Mouse (Mus musculus) limb, embryonic 14.5 days (tissue): ENCODE measurements at regions not wholly inside any gene's neighbourhood (a gene's known extent, or its start where the extent isn't known, plus 50 kb on each side); places are given as distances from the start of the nearest gene placed in this dataset.

Experiments
- ATAC-seq: fragments of 200-750 bp; cut with Nextera tagmentation; 2 replicates; pipeline ENCODE4 v1.8.0; 2017; ENCODE audit warnings: low read depth, moderate number of reproducible peaks, moderate TSS enrichment; ENCODE audit not compliant: low FRiP score
- DNase-seq: peaks from one replicate; pipeline ENCODE4 v3.0.0-alpha.2; 2015; ENCODE audit warnings: low spot score
- H3K27ac ChIP-seq: fragments of 300-500 bp; sonication (generic); replicated peaks from 2 replicates; pipeline ENCODE4 v1.5.1; 2014; ENCODE audit warnings: low read depth, mild to moderate bottlenecking, low read length, moderate library complexity, mixed read lengths
- H3K27me3 ChIP-seq: fragments of 300-500 bp; sonication (generic); 2 replicates; pipeline ENCODE4 v1.6.1; 2014; ENCODE audit warnings: low read length, mixed read lengths; ENCODE audit not compliant: control insufficient read depth, insufficient read depth
- H3K36me3 ChIP-seq: fragments of 300-500 bp; sonication (generic); 2 replicates; pipeline ENCODE4 v1.6.1; 2014; ENCODE audit warnings: mild to moderate bottlenecking, low read length, moderate library complexity, mixed read lengths; ENCODE audit not compliant: control insufficient read depth, insufficient read depth
- H3K4me1 ChIP-seq: fragments of 300-500 bp; sonication (generic); 2 replicates; pipeline ENCODE4 v1.6.1; 2014; ENCODE audit warnings: antibody characterized with exemption, low read length, mixed read lengths; ENCODE audit not compliant: control insufficient read depth, insufficient read depth
- H3K4me2 ChIP-seq: fragments of 300-500 bp; sonication (generic); replicated peaks from 2 replicates; pipeline ENCODE4 v1.6.1; 2014; ENCODE audit warnings: low read depth, mild to moderate bottlenecking, low read length, moderate library complexity; ENCODE audit not compliant: severe bottlenecking
- H3K4me3 ChIP-seq: fragments of 300-500 bp; sonication (generic); replicated peaks from 2 replicates; pipeline ENCODE4 v1.5.1; 2014; ENCODE audit warnings: low read length
- H3K9ac ChIP-seq: fragments of 300-500 bp; sonication (generic); 2 replicates; pipeline ENCODE4 v1.6.1; 2014; ENCODE audit warnings: mild to moderate bottlenecking, low read depth, low read length, moderate library complexity; ENCODE audit not compliant: severe bottlenecking
- H3K9me3 ChIP-seq: fragments of 300-500 bp; sonication (generic); 2 replicates; pipeline ENCODE4 v1.6.1; 2016; ENCODE audit warnings: low read length; ENCODE audit not compliant: control insufficient read depth
- POLR2A ChIP-seq: fragments of 200-500 bp; IDR thresholded peaks from 2 replicates; pipeline ENCODE4 v1.8.0; 2012; ENCODE audit warnings: inconsistent platforms, mild to moderate bottlenecking, moderate library complexity, borderline replicate concordance; ENCODE audit not compliant: insufficient read depth, insufficient read length; ENCODE audit errors: extremely low read depth
- WGBS: fragments of 180-500 bp; shearing (Covaris S2); extraction: QIAGEN DNeasy Blood & Tissue Kit; methylation state at CpG from one replicate; pipeline ENCODE4 v1.1.7; 2014; 5-methylcytosine and 5-hydroxymethylcytosine counted together

- no peaks in the 10 kb centered on the region for H3K4me1 ChIP-seq
- no peak for ATAC-seq
- H3K27ac ChIP-seq = no peak overlapping the region
- no peak overlapping the region for H3K4me2 ChIP-seq
- no peak overlapping the region for H3K4me3 ChIP-seq
- H3K9me3 ChIP-seq = no peaks in the 10 kb centered on the region
- no peak for DNase-seq
- no peak for TF ChIP-seq POLR2A
- no peak overlapping the region for H3K9ac ChIP-seq
- no peaks in the 10 kb centered on the region for H3K36me3 ChIP-seq
- WGBS = 64% methylated on average over 5 of the region's 5 CpGs
- H3K27me3 ChIP-seq = no peaks in the 10 kb centered on the region
These were observed 299.4 kb upstream of the Gadl1 start for GRCm38 (mm10) chr9:115609904-115610303.

- Histone ChIP-seq H3K4me1 (no peaks in the 10 kb centered on the region), H3K9me3 (no peaks in the 10 kb centered on the region), H3K4me2 (no peak overlapping the region), H3K4me3 (no peak overlapping the region), H3K27ac (no peak overlapping the region), H3K36me3 (no peaks in the 10 kb centered on the region), H3K27me3 (no peaks in the 10 kb centered on the region), H3K9ac (no peak overlapping the region)
- ATAC-seq (no peak), DNase-seq (no peak)
- no peak for TF ChIP-seq POLR2A
- 84% methylated on average over 5 of the region's 5 CpGs for WGBS
These were observed 297.5 kb upstream of the Gadl1 start for GRCm38 (mm10) chr9:115611713-115612112.

- Histone ChIP-seq H3K4me2 (no peak overlapping the region), H3K27ac (no peak overlapping the region), H3K9me3 (no peaks in the 10 kb centered on the region), H3K4me3 (no peak overlapping the region), H3K9ac (no peak overlapping the region), H3K4me1 (no peaks in the 10 kb centered on the region), H3K27me3 (no peaks in the 10 kb centered on the region), H3K36me3 (no peaks in the 10 kb centered on the region)
- no peak for TF ChIP-seq POLR2A
- DNase-seq (no peak), ATAC-seq (no peak)
- 44% methylated on average over 6 of the region's 6 CpGs for WGBS
These were observed 296.3 kb upstream of the Gadl1 start for GRCm38 (mm10) chr9:115612908-115613307.

GRCm38 (mm10) chr9:115614007-115614406 lies 295.2 kb upstream of the Gadl1 start:
- Histone ChIP-seq H3K9ac (no peak overlapping the region), H3K27me3 (no peaks in the 10 kb centered on the region), H3K36me3 (no peaks in the 10 kb centered on the region), H3K27ac (no peak overlapping the region), H3K4me3 (no peak overlapping the region), H3K4me1 (no peaks in the 10 kb centered on the region), H3K4me2 (no peak overlapping the region), H3K9me3 (no peaks in the 10 kb centered on the region)
- no peak for TF ChIP-seq POLR2A
- no peak for ATAC-seq
- WGBS = 82% methylated on average over 2 of the region's 2 CpGs
- DNase-seq = no peak

GRCm38 (mm10) chr9:115617909-115618308 lies 291.3 kb upstream of the Gadl1 start:
- Histone ChIP-seq H3K27ac (no peak overlapping the region), H3K4me2 (no peak overlapping the region), H3K4me3 (no peak overlapping the region), H3K9ac (no peak overlapping the region), H3K4me1 (no peaks in the 10 kb centered on the region), H3K9me3 (no peaks in the 10 kb centered on the region), H3K27me3 (no peaks in the 10 kb centered on the region), H3K36me3 (no peaks in the 10 kb centered on the region)
- no peak for ATAC-seq
- no peak for TF ChIP-seq POLR2A
- WGBS = 77% methylated on average over 6 of the region's 6 CpGs
- DNase-seq = no peak

GRCm38 (mm10) chr9:115623948-115624347 lies 285.3 kb upstream of the Gadl1 start:
- H3K9me3 ChIP-seq = no peaks in the 10 kb centered on the region
- no peaks in the 10 kb centered on the region for H3K4me1 ChIP-seq
- no peak for TF ChIP-seq POLR2A
- no peak for ATAC-seq
- no peaks in the 10 kb centered on the region for H3K36me3 ChIP-seq
- WGBS = 37% methylated on average over 5 of the region's 5 CpGs
- H3K9ac ChIP-seq = no peak overlapping the region
- no peak overlapping the region for H3K4me3 ChIP-seq
- no peaks in the 10 kb centered on the region for H3K27me3 ChIP-seq
- peak; percentile 22 for DNase-seq
- no peak overlapping the region for H3K27ac ChIP-seq
- no peak overlapping the region for H3K4me2 ChIP-seq
